Mouse (Mus musculus): ENCODE measurements around the gene Clec3b.

GRCm38 (mm10) chr9:123158125-123158836 lies 7.5 kb downstream of the Clec3b start:
- no peak for TF ChIP-seq POLR2A (IDR thresholded peaks at IDR 0.05; ENCODE audit: insufficient read depth, low read depth, low read length)
- no peak for TF ChIP-seq CTCF (IDR thresholded peaks at IDR 0.05; ENCODE audit: insufficient read depth, low read depth, low read length)

Measured in olfactory bulb, adult 2 months (tissue).